Mouse (Mus musculus) CH12.LX (cell line): ENCODE measurements around the gene Gm20388. TPM values are rescaled to one million over a fixed set of nuclear protein-coding genes. Genes with fewer than 3 reads are reported as not detected.

Experiments
- DNase-seq: peaks from one replicate; pipeline ENCODE4 v3.0.0-alpha.2; 2013; ENCODE audit errors: extremely low read depth
- H3K27ac ChIP-seq: 2 replicates; pipeline ENCODE4 v1.5.1; 2012; ENCODE audit warnings: low read depth, mild to moderate bottlenecking, control low read depth, moderate library complexity; ENCODE audit not compliant: insufficient read depth
- H3K27me3 ChIP-seq: replicated peaks from 2 replicates; pipeline ENCODE3; 2012; ENCODE audit warnings: inconsistent platforms
- H3K36me3 ChIP-seq, 2 experiments: replicated peaks in 1 of 2; 2 replicates each; pipeline versions ENCODE3 to v1.6.1; 2012; ENCODE audit warnings: inconsistent platforms in 1 of 2, low read length in 1 of 2, mild to moderate bottlenecking in 1 of 2, mixed read lengths in 1 of 2, moderate library complexity in 1 of 2; ENCODE audit not compliant: control insufficient read depth in 1 of 2, insufficient read depth in 1 of 2
- H3K4me1 ChIP-seq, 2 experiments: 2 replicates each; pipeline ENCODE4 v1.6.1; 2012; ENCODE audit warnings: inconsistent platforms in 1 of 2, moderate library complexity in 1 of 2; ENCODE audit not compliant: insufficient read depth in 2 of 2, control insufficient read depth in 1 of 2
- H3K4me2 ChIP-seq: 2 replicates; pipeline ENCODE4 v1.6.1; 2012; ENCODE audit warnings: low read depth, mild to moderate bottlenecking, control low read depth; ENCODE audit not compliant: poor library complexity, insufficient read depth, severe bottlenecking
- H3K4me3 ChIP-seq, 3 experiments: fragments of 150-350 bp in 1 of 3; sonication (generic) in 1 of 3; replicated peaks in 1 of 3; 2 replicates each; pipeline versions ENCODE3 to v1.5.1; 2011 to 2012; ENCODE audit warnings: low read depth in 2 of 3, low read length in 2 of 3, mild to moderate bottlenecking in 2 of 3, moderate library complexity in 2 of 3, control low read depth in 1 of 3, improper control_type of control experiment in 1 of 3, inconsistent platforms in 1 of 3, mixed read lengths in 1 of 3; ENCODE audit not compliant: poor library complexity in 1 of 3
- H3K79me2 ChIP-seq: replicated peaks from 2 replicates; pipeline ENCODE4 v1.6.1; 2012; ENCODE audit warnings: mild to moderate bottlenecking, moderate library complexity; ENCODE audit not compliant: control insufficient read depth, poor library complexity, insufficient read depth, severe bottlenecking; ENCODE audit errors: extremely low read depth
- H3K9ac ChIP-seq: 2 replicates; pipeline ENCODE4 v1.6.1; 2012; ENCODE audit warnings: low read depth, mild to moderate bottlenecking, control low read depth, moderate library complexity; ENCODE audit not compliant: insufficient read depth
- H3K9me3 ChIP-seq: replicated peaks from 2 replicates; pipeline ENCODE3; 2012; ENCODE audit warnings: low read length, inconsistent platforms, mixed read lengths
- CTCF ChIP-seq, 2 experiments: IDR thresholded peaks in 1 of 2; conservative IDR thresholded peaks in 1 of 2; 2 replicates each; pipeline ENCODE4 v1.5.1; 2011 to 2012; ENCODE audit warnings: low read depth in 2 of 2, low read length in 2 of 2, improper control_type of control experiment in 1 of 2, inconsistent platforms in 1 of 2, mild to moderate bottlenecking in 1 of 2, moderate library complexity in 1 of 2
- E2F4 ChIP-seq: IDR thresholded peaks from 2 replicates; pipeline ENCODE4 v1.6.1; 2011; ENCODE audit warnings: low read depth, low read length, improper control_type of control experiment; ENCODE audit not compliant: insufficient replicate concordance
- IRF4 ChIP-seq: IDR thresholded peaks from 2 replicates; pipeline ENCODE4 v1.6.1; 2014; ENCODE audit warnings: low read depth, mild to moderate bottlenecking, inconsistent platforms, low read length, improper control_type of control experiment
- MAZ ChIP-seq: IDR thresholded peaks from 2 replicates; pipeline ENCODE4 v1.6.1; 2012; ENCODE audit warnings: low read depth, mild to moderate bottlenecking, inconsistent platforms, low read length, improper control_type of control experiment, moderate library complexity
- MYC ChIP-seq: IDR thresholded peaks from 2 replicates; pipeline ENCODE4 v1.6.1; 2011; ENCODE audit warnings: low read depth, mild to moderate bottlenecking, improper control_type of control experiment, low read length
- NELFE ChIP-seq: IDR thresholded peaks from 2 replicates; pipeline ENCODE4 v1.6.1; 2011; ENCODE audit warnings: low read depth, low read length, improper control_type of control experiment
- NRF1 ChIP-seq: IDR thresholded peaks from 2 replicates; pipeline ENCODE4 v1.6.1; 2014; ENCODE audit warnings: low read depth, mild to moderate bottlenecking, inconsistent platforms, low read length, improper control_type of control experiment, moderate library complexity
- PAX5 ChIP-seq: IDR thresholded peaks from 2 replicates; pipeline ENCODE4 v1.6.1; 2012; ENCODE audit warnings: low read length, inconsistent platforms, mixed read lengths
- POLR2A ChIP-seq: IDR thresholded peaks from 2 replicates; pipeline ENCODE4 v1.6.1; 2011; ENCODE audit warnings: low read depth, mild to moderate bottlenecking, improper control_type of control experiment, low read length
- RAD21 ChIP-seq: IDR thresholded peaks from 2 replicates; pipeline ENCODE4 v1.6.1; 2011; ENCODE audit warnings: low read depth, mild to moderate bottlenecking, low read length, improper control_type of control experiment, moderate library complexity
- SIN3A ChIP-seq: IDR thresholded peaks from 2 replicates; pipeline ENCODE4 v1.6.1; 2012; ENCODE audit warnings: low read length, improper control_type of control experiment, inconsistent platforms
- TCF12 ChIP-seq: IDR thresholded peaks from 2 replicates; pipeline ENCODE4 v1.6.1; 2014; ENCODE audit warnings: low read depth, mild to moderate bottlenecking, inconsistent platforms, low read length, improper control_type of control experiment
- USF2 ChIP-seq: conservative IDR thresholded peaks from 2 replicates; pipeline ENCODE4 v1.6.1; 2011; ENCODE audit warnings: low read depth, low read length, improper control_type of control experiment
- ZC3H11A ChIP-seq: IDR thresholded peaks from 2 replicates; pipeline ENCODE4 v1.6.1; 2012; ENCODE audit warnings: low read depth, mild to moderate bottlenecking, inconsistent platforms, low read length, improper control_type of control experiment
- ZKSCAN1 ChIP-seq: IDR thresholded peaks from 2 replicates; pipeline ENCODE4 v1.6.1; 2012; ENCODE audit warnings: low read depth, inconsistent platforms, low read length, improper control_type of control experiment, borderline replicate concordance
- dilution Hi-C: fragments of 300-500 bp; cut with MboI; formaldehyde crosslinking; loops from 2 replicates; pipeline ENCODE4 v1.14.3; 2020; ENCODE audit warnings: low sequenced_read_pairs; ENCODE audit not compliant: extremely low pct_unique_long_range_greater_than_20kb, extremely low pct_ligation_motif_present
- in situ Hi-C: fragments of 300-500 bp; cut with MboI; formaldehyde crosslinking; loops from 3 replicates; pipeline ENCODE4 v1.14.3; 2019; ENCODE audit warnings: low sequenced_read_pairs, low pct_ligation_motif_present, low pct_unique_long_range_greater_than_20kb, mixed read lengths
- polyA plus RNA-seq: library from polyadenylated mRNA; unstranded; fragments of >175 nt; gene quantifications from 2 replicates; pipeline ENCODE4 v1.2.1, GENCODE M21; 2012; ENCODE audit warnings: low read depth; ENCODE audit not compliant: insufficient read length
- total RNA-seq, 2 experiments: library from RNA; depleted of rRNA; stranded (reverse); fragments of 300-350 nt in 1 of 2; fragments of >200 nt in 1 of 2; gene quantifications; 2 replicates each; pipeline ENCODE4 v1.2.3; 2012 to 2014

Gene Gm20388
- total and polyA plus RNA-seq, 3 experiments: 14.8 to 26.3 (median 22.2) TPM

DNA sequence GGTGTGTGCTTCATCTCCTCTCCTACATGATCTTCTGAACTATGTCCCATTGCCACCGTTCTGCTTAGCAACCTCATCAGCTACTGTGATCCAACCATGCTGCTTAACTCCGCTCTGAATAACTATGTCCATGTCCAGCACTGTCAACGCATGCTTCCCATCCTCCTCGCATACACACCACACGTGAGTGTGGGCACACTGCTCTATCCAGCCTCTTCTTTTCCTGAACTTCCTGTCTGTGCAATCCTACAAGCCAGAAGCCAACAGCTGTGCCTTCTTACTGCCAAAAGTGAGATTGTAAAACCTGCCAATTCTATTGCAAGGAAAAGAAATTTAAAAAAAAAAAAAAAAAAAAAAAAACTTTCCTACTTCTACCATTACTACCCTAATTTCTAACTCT lies 3071.0 kb downstream of the Gm20388 start:
- DNase-seq: no peak
- H3K79me2 ChIP-seq: peaks cover 94% of the 10 kb centered on the region
- dilution Hi-C loops (no loop called here), in situ Hi-C loops (no loop called here)
- no peak overlapping the region for H3K9ac ChIP-seq
- H3K27ac ChIP-seq: no peak overlapping the region
- no peak overlapping the region for H3K4me2 ChIP-seq
- no peaks in the 10 kb centered on the region for H3K9me3 ChIP-seq
- TF ChIP-seq IRF4: no peak
- TF ChIP-seq NELFE: no peak
- TF ChIP-seq SIN3A: no peak
- TF ChIP-seq, all 38 proteins: peak for 0
- Histone ChIP-seq H3K27me3 (no peaks in the 10 kb centered on the region), H3K4me1 (peaks cover 0 to 75% of the 10 kb centered on the region in 2 experiments; a peak in 2 of 4 replicates), H3K36me3 (peaks cover 0 to 52% of the 10 kb centered on the region in 2 experiments), H3K4me3 (no peak overlapping the region)

DNA sequence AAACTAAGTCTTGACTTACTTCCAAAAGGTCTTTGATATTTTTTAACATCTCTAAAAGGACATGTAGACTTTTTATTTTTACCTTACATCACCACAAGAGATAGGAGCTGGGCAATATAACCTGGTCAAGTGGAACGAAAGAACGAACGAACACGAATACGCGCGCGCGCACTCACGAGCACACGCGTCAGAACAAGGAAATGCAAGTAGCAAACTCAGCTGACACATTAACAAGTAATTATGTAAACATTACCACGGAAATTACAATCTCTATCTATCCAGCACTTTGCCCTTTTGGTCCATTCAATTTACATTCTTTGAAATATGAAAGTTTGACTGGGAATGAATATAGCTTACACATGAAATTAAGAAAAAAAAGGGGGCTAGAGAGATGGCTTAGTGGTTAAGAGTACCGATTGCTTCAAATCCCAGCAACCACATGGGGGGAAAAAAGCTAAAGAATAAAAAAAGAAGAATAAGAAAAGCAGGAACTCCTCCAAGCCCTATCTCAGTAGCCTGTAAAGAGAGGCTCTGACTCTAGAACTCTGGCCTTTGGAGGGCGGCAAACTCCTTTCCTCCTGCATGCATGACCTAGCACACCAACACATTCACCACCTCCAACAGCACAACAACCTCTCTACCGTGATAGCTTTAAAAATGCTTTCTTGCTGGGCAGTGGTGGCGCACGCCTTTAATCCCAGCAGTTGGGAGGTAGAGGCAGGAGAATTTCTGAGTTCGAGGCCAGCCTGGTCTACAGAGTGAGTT lies 3072.7 kb downstream of the Gm20388 start:
- Histone ChIP-seq H3K27me3 (no peaks in the 10 kb centered on the region), H3K9me3 (no peaks in the 10 kb centered on the region), H3K36me3 (peaks cover 0 to 43% of the 10 kb centered on the region in 2 experiments), H3K9ac (no peak overlapping the region), H3K79me2 (peaks cover 95% of the 10 kb centered on the region), H3K4me2 (no peak overlapping the region), H3K4me1 (peaks cover 3 to 76% of the 10 kb centered on the region in 2 experiments; a peak in 3 of 4 replicates), H3K4me3 (no peak overlapping the region), H3K27ac (no peak overlapping the region)
- in situ Hi-C loops (no loop called here), dilution Hi-C loops (no loop called here)
- DNase-seq: no peak
- TF ChIP-seq RAD21 (peak; percentile 10), POLR2A (no peak), USF2 (no peak), PAX5 (no peak), E2F4 (no peak), TCF12 (no peak), CTCF (conservative IDR thresholded peaks at IDR 0.05 in 1 of 2, IDR thresholded peaks at IDR 0.05 in 1 of 2; ENCODE audit: low read depth in 2 of 2, low read length in 2 of 2) (0 out of 4 replicates have a peak, but pooled peaks of 1 of the 2 experiments have one; percentile 11), MYC (no peak), NRF1 (no peak), ZKSCAN1 (no peak), ZC3H11A (no peak), MAZ (no peak)
